Mouse (Mus musculus): ENCODE measurements around the gene Map3k15.

GRCm38 (mm10) chrX:160135719-160136118 lies 147.5 kb downstream of the Map3k15 start:
- TF ChIP-seq GATA1 (IDR thresholded peaks at IDR 0.05; ENCODE audit: borderline replicate concordance, low read length) = no peak
- TF ChIP-seq FLI1 (IDR thresholded peaks at IDR 0.05; ENCODE audit: low read length) = no peak

All from megakaryocyte, embryonic 14.5 days (primary cell).